Mouse (Mus musculus) forebrain, embryonic 11.5 days (tissue): ENCODE data around the gene Garem2. TPM values are rescaled to one million over a fixed set of nuclear protein-coding genes. Genes with fewer than 3 reads are reported as not detected.

Experiments used
- ATAC-seq: fragments of 200-750 bp; cut with Nextera tagmentation; replicated peaks from 2 replicates; pipeline ENCODE4 v1.8.0; 2017; ENCODE audit warnings: moderate TSS enrichment; ENCODE audit not compliant: low FRiP score
- DNase-seq: peaks from one replicate; pipeline ENCODE4 v3.0.0-alpha.2; 2017; ENCODE audit warnings: low spot score
- H3K27ac ChIP-seq: fragments of 300-500 bp; sonication (generic); 2 replicates; pipeline ENCODE4 v1.5.1; 2014; ENCODE audit warnings: low read depth, low read length
- H3K27me3 ChIP-seq: fragments of 300-500 bp; sonication (generic); 2 replicates; pipeline ENCODE4 v1.6.1; 2014; ENCODE audit warnings: mild to moderate bottlenecking, low read length, mixed read lengths; ENCODE audit not compliant: control insufficient read depth, insufficient read depth
- H3K36me3 ChIP-seq: fragments of 300-500 bp; sonication (generic); 2 replicates; pipeline ENCODE4 v1.6.1; 2014; ENCODE audit warnings: mild to moderate bottlenecking, low read length, moderate library complexity, mixed read lengths; ENCODE audit not compliant: control insufficient read depth, insufficient read depth
- H3K4me1 ChIP-seq: fragments of 300-500 bp; sonication (generic); replicated peaks from 2 replicates; pipeline ENCODE4 v1.6.1; 2014; ENCODE audit warnings: low read length, mixed read lengths; ENCODE audit not compliant: control insufficient read depth, insufficient read depth
- H3K4me2 ChIP-seq: fragments of 300-500 bp; sonication (generic); 2 replicates; pipeline ENCODE4 v1.6.1; 2014; ENCODE audit warnings: low read depth, mild to moderate bottlenecking, low read length, moderate library complexity, mixed read lengths; ENCODE audit not compliant: severe bottlenecking
- H3K4me3 ChIP-seq: fragments of 300-500 bp; sonication (generic); 2 replicates; pipeline ENCODE4 v1.5.1; 2014; ENCODE audit warnings: low read depth, low read length
- H3K9ac ChIP-seq: fragments of 300-500 bp; sonication (generic); 2 replicates; pipeline ENCODE4 v1.6.1; 2014; ENCODE audit warnings: low read length
- H3K9me3 ChIP-seq: fragments of 300-500 bp; sonication (generic); 2 replicates; pipeline ENCODE4 v1.6.1; 2016; ENCODE audit warnings: low read length, mixed read lengths; ENCODE audit not compliant: control insufficient read depth
- WGBS: fragments of 180-500 bp; shearing (Covaris S2); extraction: QIAGEN DNeasy Blood & Tissue Kit; methylation state at CpG from one replicate; pipeline ENCODE4 v1.1.7; 2014; 5-methylcytosine and 5-hydroxymethylcytosine counted together
- polyA plus RNA-seq: library from polyadenylated mRNA; unstranded; fragments of >200 nt; fragmentation: Nextera tagmentation; extraction: Ambion mirVana; gene quantifications from 2 replicates; pipeline ENCODE4 v1.2.1, GENCODE M21; 2014

Garem2 gene
- polyA plus RNA-seq, 1 experiment from 2014 or later: 17.2 TPM

DNA sequence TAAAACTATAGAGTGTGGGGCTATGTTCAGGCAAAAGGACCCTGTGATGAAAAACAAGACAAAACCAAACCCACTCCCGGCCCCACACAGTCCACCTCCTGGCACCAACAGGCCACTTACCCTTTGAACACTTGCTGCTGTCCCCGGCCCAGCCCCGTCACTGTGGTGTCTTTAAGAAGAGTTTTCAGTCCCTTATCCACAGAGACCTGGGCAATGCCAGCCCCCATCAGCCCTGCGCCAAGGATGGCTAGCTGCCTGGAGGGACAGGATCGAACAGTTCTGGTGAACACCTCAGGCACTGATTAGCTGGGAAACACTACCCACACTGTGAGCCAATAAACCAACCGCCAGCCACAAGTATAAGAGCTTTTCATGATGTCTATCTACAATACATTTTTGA, 23.7 kb downstream of the Garem2 start:
- no peak overlapping the region for H3K9ac ChIP-seq
- no peaks in the 10 kb centered on the region for H3K4me1 ChIP-seq
- H3K36me3 ChIP-seq: peaks cover 3% of the 10 kb centered on the region; the same call in 1 of the 2 replicates
- no peaks in the 10 kb centered on the region for H3K9me3 ChIP-seq
- ATAC-seq (no peak), DNase-seq (no peak)
- H3K27me3 ChIP-seq: no peaks in the 10 kb centered on the region
- no peak overlapping the region for H3K4me2 ChIP-seq
- H3K27ac ChIP-seq: no peak overlapping the region
- H3K4me3 ChIP-seq: no peak overlapping the region
- 94% methylated on average over 6 of the region's 6 CpGs for WGBS

GRCm38 (mm10) chr5:30131246-30131645, 26.3 kb downstream of the Garem2 start:
- ATAC-seq: no peak
- no peak overlapping the region for H3K4me3 ChIP-seq
- H3K36me3 ChIP-seq: no peaks in the 10 kb centered on the region; the same call in 1 of the 2 replicates

GRCm38 (mm10) chr5:30132173-30132572, 27.2 kb downstream of the Garem2 start:
- no peak for ATAC-seq
- Histone ChIP-seq H3K4me1 (no peaks in the 10 kb centered on the region), H3K36me3 (no peaks in the 10 kb centered on the region; the same call in 1 of the 2 replicates), H3K27ac (no peak overlapping the region), H3K9ac (no peak overlapping the region), H3K4me3 (no peak overlapping the region), H3K4me2 (no peak overlapping the region), H3K9me3 (no peaks in the 10 kb centered on the region), H3K27me3 (no peaks in the 10 kb centered on the region)
- no peak for DNase-seq
- WGBS: 91% methylated on average over 2 of the region's 2 CpGs

More at GRCm38 (mm10) chr5:30131246-30131645, 26.3 kb downstream of the Garem2 start:
- Histone ChIP-seq H3K27me3 (no peaks in the 10 kb centered on the region), H3K9me3 (no peaks in the 10 kb centered on the region), H3K4me1 (no peaks in the 10 kb centered on the region), H3K9ac (no peak overlapping the region), H3K4me2 (no peak overlapping the region), H3K27ac (no peak overlapping the region)
- 90% methylated on average over 4 of the region's 4 CpGs for WGBS
- DNase-seq: no peak

DNA sequence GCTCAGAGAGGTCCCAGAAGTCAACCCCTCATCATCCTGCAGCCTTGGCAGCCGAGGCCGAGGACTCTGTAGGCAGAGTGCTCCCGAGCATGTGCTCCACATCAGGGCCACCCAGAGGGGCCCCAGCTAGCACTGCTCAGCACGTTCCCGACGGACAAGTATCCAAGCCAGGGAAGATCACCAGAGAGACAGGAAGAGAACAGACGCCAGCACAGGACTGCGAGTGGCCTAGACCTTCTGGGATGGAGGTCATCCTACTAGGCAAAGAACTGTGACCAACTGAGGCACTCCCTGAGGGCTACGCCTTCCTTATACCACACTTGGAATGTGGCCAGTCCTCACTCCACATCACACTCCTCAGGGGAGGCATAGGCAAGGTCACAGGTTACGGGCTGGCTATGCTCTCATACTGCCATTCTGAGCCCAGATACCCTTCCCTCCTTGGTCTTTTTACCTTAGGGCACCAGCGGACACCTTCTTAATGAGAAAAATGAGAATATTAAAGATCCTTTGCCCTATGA, 30.8 kb downstream of the Garem2 start:
- Histone ChIP-seq H3K9me3 (no peaks in the 10 kb centered on the region), H3K4me3 (no peak overlapping the region), H3K36me3 (no peaks in the 10 kb centered on the region; the same call in 1 of the 2 replicates), H3K27ac (no peak overlapping the region), H3K4me1 (no peaks in the 10 kb centered on the region), H3K4me2 (no peak overlapping the region), H3K27me3 (no peaks in the 10 kb centered on the region), H3K9ac (no peak overlapping the region)
- DNase-seq: no peak
- no peak for ATAC-seq
- WGBS: 92% methylated on average over 11 of the region's 11 CpGs

DNA sequence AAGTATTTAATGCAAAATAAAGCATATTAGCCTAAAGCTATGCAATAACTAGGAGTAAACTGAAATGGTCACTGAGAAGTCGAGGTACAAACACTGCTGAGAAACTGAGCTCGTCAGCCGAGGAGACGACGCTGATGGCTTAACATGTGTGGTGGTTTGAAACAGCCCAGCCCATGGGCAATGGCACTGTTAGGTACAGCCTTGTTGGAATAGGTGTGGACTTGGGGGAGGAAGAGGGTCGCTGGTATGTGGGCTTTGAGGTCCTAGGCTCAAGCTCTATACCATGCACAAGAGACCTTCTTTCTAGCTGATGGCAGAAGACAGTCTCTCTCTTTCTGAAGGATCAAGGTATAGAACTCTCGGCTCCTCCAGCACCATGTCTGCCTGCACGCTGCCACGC, 32.3 kb downstream of the Garem2 start:
- Histone ChIP-seq H3K27me3 (no peaks in the 10 kb centered on the region), H3K4me3 (no peak overlapping the region), H3K9ac (no peak overlapping the region), H3K9me3 (no peaks in the 10 kb centered on the region), H3K4me1 (no peaks in the 10 kb centered on the region), H3K27ac (no peak overlapping the region), H3K4me2 (no peak overlapping the region), H3K36me3 (no peaks in the 10 kb centered on the region; the same call in 1 of the 2 replicates)
- WGBS: 94% methylated on average over 9 of the region's 9 CpGs
- DNase-seq (no peak), ATAC-seq (no peak)

DNA sequence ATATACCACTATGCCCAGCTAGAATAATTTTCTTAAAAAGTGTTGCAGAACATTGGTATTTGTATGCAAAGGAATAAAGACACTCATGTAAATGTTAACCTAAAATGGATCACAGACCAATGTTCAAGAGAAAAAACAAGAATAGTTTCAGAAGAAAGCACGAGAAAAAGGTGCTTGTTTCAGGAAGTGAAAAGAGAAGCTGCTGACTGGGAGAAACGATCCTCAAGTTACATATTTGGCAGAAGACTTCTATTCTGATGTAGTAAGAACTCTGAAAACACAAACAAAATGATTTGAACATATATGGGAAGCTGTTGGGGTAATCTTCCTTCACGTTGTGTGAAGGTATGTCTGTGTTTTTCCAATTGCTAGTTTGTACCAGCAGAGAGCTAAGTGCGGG, 33.2 kb downstream of the Garem2 start:
- no peaks in the 10 kb centered on the region for H3K4me1 ChIP-seq
- no peak overlapping the region for H3K9ac ChIP-seq
- H3K27ac ChIP-seq: no peak overlapping the region
- H3K4me3 ChIP-seq: no peak overlapping the region
- H3K27me3 ChIP-seq: no peaks in the 10 kb centered on the region
- no peak for DNase-seq
- H3K36me3 ChIP-seq: no peaks in the 10 kb centered on the region; the same call in 1 of the 2 replicates
- ATAC-seq: no peak
- no peak overlapping the region for H3K4me2 ChIP-seq
- WGBS: 90% methylated on average over 4 of the region's 4 CpGs
- H3K9me3 ChIP-seq: no peaks in the 10 kb centered on the region

GRCm38 (mm10) chr5:30146526-30146925, 41.6 kb downstream of the Garem2 start:
- Histone ChIP-seq H3K4me2 (no peak overlapping the region), H3K27me3 (no peaks in the 10 kb centered on the region), H3K27ac (no peak overlapping the region), H3K4me3 (no peak overlapping the region), H3K9me3 (no peaks in the 10 kb centered on the region), H3K9ac (no peak overlapping the region), H3K36me3 (peaks cover 4% of the 10 kb centered on the region; the same call in 1 of the 2 replicates), H3K4me1 (no peaks in the 10 kb centered on the region; the same call in 1 of the 2 replicates)
- WGBS: 91% methylated on average over 6 of the region's 6 CpGs
- DNase-seq: no peak
- no peak for ATAC-seq

DNA sequence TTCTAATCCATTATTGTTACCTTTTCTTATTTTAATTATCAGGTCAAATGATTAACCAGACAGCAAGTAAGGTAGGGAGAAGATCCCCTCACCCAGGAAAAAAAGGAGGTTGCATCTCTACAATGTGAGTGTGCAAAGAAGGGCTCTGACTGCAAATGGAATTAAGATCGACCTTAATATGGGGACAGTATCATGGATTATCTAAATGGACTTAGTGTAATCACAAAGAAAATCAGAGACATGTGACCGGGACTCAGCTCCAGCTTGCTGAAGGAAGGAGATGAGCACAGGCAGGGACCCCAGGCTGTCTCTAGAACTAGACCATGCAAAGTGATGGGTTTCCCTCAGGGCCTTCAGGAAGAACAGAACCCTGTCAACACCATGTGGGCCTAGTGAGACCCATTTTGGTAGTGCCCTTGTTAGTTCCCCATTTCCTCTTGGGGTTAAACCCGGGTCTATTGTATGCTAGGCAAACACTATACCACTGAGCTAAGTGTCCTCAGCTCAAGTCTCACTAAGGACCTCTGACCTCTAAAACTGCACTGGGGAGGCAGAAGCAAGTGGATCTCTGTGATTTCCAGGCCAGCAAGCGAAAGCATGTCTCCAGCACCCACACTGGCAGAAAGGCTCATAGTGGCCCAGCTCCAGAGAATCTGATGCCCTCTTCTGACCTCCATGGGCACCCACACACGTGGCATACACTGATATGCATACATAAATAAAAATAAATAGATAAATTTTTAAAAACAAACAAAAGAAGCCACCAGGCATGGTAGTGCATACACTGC, 43.4 kb downstream of the Garem2 start:
- no peak for ATAC-seq
- no peaks in the 10 kb centered on the region for H3K27me3 ChIP-seq

More for the DNA sequence above, 43.4 kb downstream of the Garem2 start:
- no peak overlapping the region for H3K9ac ChIP-seq
- H3K36me3 ChIP-seq: peaks cover 4% of the 10 kb centered on the region; the same call in 1 of the 2 replicates
- no peak overlapping the region for H3K4me3 ChIP-seq
- H3K9me3 ChIP-seq: no peaks in the 10 kb centered on the region
- no peak overlapping the region for H3K27ac ChIP-seq
- no peaks in the 10 kb centered on the region; the same call in 1 of the 2 replicates for H3K4me1 ChIP-seq
- DNase-seq: no peak
- no peak overlapping the region for H3K4me2 ChIP-seq
- WGBS: 86% methylated on average over 5 of the region's 5 CpGs
